Mouse (Mus musculus) bone marrow, adult 2 months (tissue): ENCODE results near the gene Sbf2.

Experiments
- CTCF ChIP-seq: fragments of 200-500 bp; IDR thresholded peaks from 2 replicates; pipeline ENCODE4 v1.5.1; 2011; ENCODE audit warnings: low read length, control low read depth; ENCODE audit not compliant: control insufficient read depth, insufficient read depth
- POLR2A ChIP-seq: fragments of 200-500 bp; IDR thresholded peaks from 2 replicates; pipeline ENCODE4 v1.6.1; 2011; ENCODE audit warnings: low read depth, mild to moderate bottlenecking, control low read depth, low read length, borderline replicate concordance; ENCODE audit not compliant: control insufficient read depth

DNA sequence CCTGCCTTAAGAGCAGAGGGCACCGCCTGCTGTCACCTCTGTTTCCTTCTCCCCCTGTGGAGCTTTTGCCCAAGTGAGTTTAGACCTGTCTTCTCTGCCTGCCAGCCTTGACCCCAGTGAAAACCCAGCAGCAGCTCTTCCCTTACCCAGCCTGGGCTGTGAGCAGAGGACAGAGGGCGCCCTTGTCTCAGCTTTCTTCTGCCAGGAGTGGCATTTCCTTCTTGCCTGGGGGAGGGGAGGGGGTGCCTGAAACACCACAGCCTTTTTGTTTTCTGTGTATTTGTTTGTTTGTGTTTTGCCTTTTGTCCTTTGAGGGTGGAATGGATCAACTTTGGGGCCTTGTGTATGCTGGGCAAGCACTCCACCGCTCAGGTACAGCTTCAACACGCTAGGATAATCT lies 342.3 kb downstream of the Sbf2 start:
- TF ChIP-seq POLR2A = no peak
- peak; percentile 36; the same call in 1 of the 2 replicates for TF ChIP-seq CTCF
